Mouse (Mus musculus) kidney, postnatal 0 days (tissue): ENCODE results near the gene Retreg3. TPM values are rescaled to one million over a fixed set of nuclear protein-coding genes. Genes with fewer than 3 reads are reported as not detected.
A peak's percentile ranks its signal among the peaks of the same experiment; 100 is the strongest.

Experiments used
- ATAC-seq: fragments of 200-750 bp; cut with Nextera tagmentation; replicated peaks from 2 replicates; pipeline ENCODE4 v1.8.0; 2017; ENCODE audit warnings: low read depth, moderate number of reproducible peaks, moderate TSS enrichment, moderate library complexity; ENCODE audit not compliant: low FRiP score
- DNase-seq: peaks from one replicate; pipeline ENCODE4 v3.0.0-alpha.2; 2016; ENCODE audit warnings: low spot score
- H3K27ac ChIP-seq: fragments of 300-500 bp; sonication (generic); 2 replicates; pipeline ENCODE4 v1.5.1; 2014; ENCODE audit warnings: mild to moderate bottlenecking
- H3K27me3 ChIP-seq: fragments of 300-500 bp; sonication (generic); 2 replicates; pipeline ENCODE4 v1.6.1; 2014; ENCODE audit warnings: low read length, mixed read lengths; ENCODE audit not compliant: insufficient read depth
- H3K36me3 ChIP-seq: fragments of 300-500 bp; sonication (generic); 2 replicates; pipeline ENCODE4 v1.6.1; 2014; ENCODE audit warnings: low read length, mixed read lengths; ENCODE audit not compliant: insufficient read depth
- H3K4me1 ChIP-seq: fragments of 300-500 bp; sonication (generic); replicated peaks from 2 replicates; pipeline ENCODE4 v1.6.1; 2014; ENCODE audit warnings: antibody characterized with exemption, low read length, mixed read lengths; ENCODE audit not compliant: insufficient read depth
- H3K4me2 ChIP-seq: fragments of 300-500 bp; sonication (generic); 2 replicates; pipeline ENCODE4 v1.6.1; 2014; ENCODE audit warnings: mild to moderate bottlenecking, low read length, moderate library complexity, mixed read lengths
- H3K4me3 ChIP-seq: fragments of 300-500 bp; sonication (generic); replicated peaks from 2 replicates; pipeline ENCODE4 v1.5.1; 2014; ENCODE audit warnings: low read depth, low read length
- H3K9ac ChIP-seq: fragments of 300-500 bp; sonication (generic); 2 replicates; pipeline ENCODE4 v1.6.1; 2014; ENCODE audit warnings: low read depth, low read length
- H3K9me3 ChIP-seq: fragments of 300-500 bp; sonication (generic); replicated peaks from 2 replicates; pipeline ENCODE4 v1.6.1; 2016; ENCODE audit warnings: low read length, inconsistent platforms, mixed read lengths
- CTCF ChIP-seq: IDR thresholded peaks from 2 replicates; pipeline ENCODE4 v1.5.1; 2016; ENCODE audit warnings: antibody characterized with exemption, low read depth, mild to moderate bottlenecking, moderate library complexity
- WGBS: fragments of 180-500 bp; shearing (Covaris S2); extraction: QIAGEN DNeasy Blood & Tissue Kit; methylation state at CpG from one replicate; pipeline ENCODE4 v1.1.7; 2014; 5-methylcytosine and 5-hydroxymethylcytosine counted together
- polyA plus RNA-seq: library from polyadenylated mRNA; unstranded; fragments of >200 nt; fragmentation: Nextera tagmentation; extraction: Ambion mirVana; gene quantifications from 2 replicates; pipeline ENCODE4 v1.2.1, GENCODE M21; 2015

Retreg3 gene
- polyA plus RNA-seq, 1 experiment from 2014 or later, result 23.7 TPM

GRCm38 (mm10) chr11:101148751-101149150, 29.1 kb upstream of the Retreg3 start:
- 45% methylated on average over 10 of the region's 10 CpGs for WGBS
- ATAC-seq (no peak), DNase-seq (no peak)
- H3K27me3 ChIP-seq, result no peaks in the 10 kb centered on the region
- no peak overlapping the region for H3K9ac ChIP-seq
- no peak overlapping the region for H3K4me3 ChIP-seq
- no peak for TF ChIP-seq CTCF
- no peaks in the 10 kb centered on the region for H3K9me3 ChIP-seq
- H3K4me1 ChIP-seq, result peaks cover 7% of the 10 kb centered on the region; the same call in 1 of the 2 replicates
- H3K27ac ChIP-seq, result peak overlapping the region; percentile 65
- H3K4me2 ChIP-seq, result no peak overlapping the region
- no peaks in the 10 kb centered on the region for H3K36me3 ChIP-seq

DNA sequence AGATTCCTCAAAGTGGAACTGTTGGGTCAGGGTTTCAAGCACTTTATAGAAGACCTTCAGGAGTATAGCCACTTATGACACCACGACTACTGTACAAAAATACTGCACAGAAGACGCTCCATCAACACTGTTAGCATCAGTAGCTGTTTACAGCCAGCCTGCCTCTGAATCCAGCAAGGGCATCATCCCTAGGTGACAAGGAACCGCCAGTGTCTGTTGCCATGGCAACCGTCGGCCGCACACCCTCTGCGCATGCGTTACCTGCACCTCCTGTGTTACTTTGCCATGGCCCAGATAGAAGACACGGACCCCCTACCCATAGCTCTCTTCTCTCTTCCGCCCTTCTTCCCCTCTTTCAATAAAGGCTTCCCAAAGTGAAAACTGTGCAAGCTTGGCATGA, 26.7 kb upstream of the Retreg3 start:
- DNase-seq, result no peak
- 35% methylated on average over 10 of the region's 10 CpGs for WGBS
- H3K9ac ChIP-seq, result no peak overlapping the region
- no peaks in the 10 kb centered on the region for H3K36me3 ChIP-seq
- no peak for TF ChIP-seq CTCF
- no peaks in the 10 kb centered on the region for H3K27me3 ChIP-seq
- H3K4me2 ChIP-seq, result no peak overlapping the region
- no peak overlapping the region for H3K27ac ChIP-seq
- no peak overlapping the region for H3K4me3 ChIP-seq
- peaks cover 7% of the 10 kb centered on the region; the same call in 1 of the 2 replicates for H3K4me1 ChIP-seq
- no peak for ATAC-seq
- no peaks in the 10 kb centered on the region for H3K9me3 ChIP-seq

- Histone ChIP-seq H3K36me3 (no peaks in the 10 kb centered on the region), H3K27ac (no peak overlapping the region), H3K27me3 (no peaks in the 10 kb centered on the region), H3K9me3 (no peaks in the 10 kb centered on the region), H3K4me1 (peaks cover 11% of the 10 kb centered on the region; the same call in 1 of the 2 replicates), H3K9ac (0 out of 2 replicates have a peak overlapping the region, but pooled peaks have one; percentile 10), H3K4me3 (peak overlapping the region; percentile 18; the same call in 1 of the 2 replicates), H3K4me2 (peak overlapping the region; percentile 59)
- no peak for TF ChIP-seq CTCF
- peak; percentile 62; the same call in 1 of the 2 replicates for ATAC-seq
- DNase-seq, result peak; percentile 72
- WGBS, result 9% methylated on average over 16 of the region's 19 CpGs
These were observed 23.9 kb upstream of the Retreg3 start for GRCm38 (mm10) chr11:101143338-101144225.

DNA sequence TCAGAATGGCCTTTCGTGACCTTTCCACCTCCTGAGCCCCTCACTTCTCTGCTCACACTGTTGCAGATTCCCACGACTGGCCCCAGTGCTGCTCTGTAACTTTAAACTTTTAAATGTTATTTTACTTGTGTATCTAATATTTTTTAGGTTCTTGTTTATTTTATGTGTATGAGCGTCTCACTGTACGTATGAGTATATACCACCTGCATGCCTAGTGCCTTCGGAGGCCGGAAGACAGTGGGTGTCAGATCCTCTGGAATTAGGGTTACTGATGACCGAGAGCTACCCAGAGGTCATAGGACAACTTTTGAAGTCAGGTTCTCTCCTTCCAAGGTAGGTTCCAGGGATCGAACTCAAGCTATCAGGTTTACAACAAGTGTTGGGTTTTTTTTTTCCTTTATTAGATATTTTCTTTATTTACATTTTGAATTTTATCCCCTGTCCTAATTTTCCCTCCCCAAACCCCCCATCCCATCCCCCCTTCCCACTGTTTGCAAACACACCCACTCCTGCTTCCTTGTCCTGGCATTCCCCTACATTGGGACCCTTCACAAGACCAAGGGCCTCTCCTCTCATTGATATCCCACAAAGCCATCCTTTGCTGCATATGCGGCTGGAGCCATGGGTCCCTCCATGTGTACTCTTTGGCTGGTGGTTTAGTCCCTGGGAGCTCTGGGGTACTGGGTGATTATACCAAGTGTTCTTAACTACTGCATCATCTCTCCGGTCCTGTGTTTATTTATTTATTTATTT, 22.7 kb upstream of the Retreg3 start:
- Histone ChIP-seq H3K4me1 (0 out of 2 replicates have a peak, but pooled peaks cover 13% of the 10 kb centered on the region), H3K4me2 (no peak overlapping the region), H3K27me3 (no peaks in the 10 kb centered on the region), H3K9me3 (no peaks in the 10 kb centered on the region), H3K4me3 (no peak overlapping the region), H3K36me3 (no peaks in the 10 kb centered on the region), H3K9ac (no peak overlapping the region), H3K27ac (no peak overlapping the region)
- WGBS, result 90% methylated on average over 10 of the region's 10 CpGs
- ATAC-seq, result no peak
- TF ChIP-seq CTCF, result no peak
- no peak for DNase-seq

DNA sequence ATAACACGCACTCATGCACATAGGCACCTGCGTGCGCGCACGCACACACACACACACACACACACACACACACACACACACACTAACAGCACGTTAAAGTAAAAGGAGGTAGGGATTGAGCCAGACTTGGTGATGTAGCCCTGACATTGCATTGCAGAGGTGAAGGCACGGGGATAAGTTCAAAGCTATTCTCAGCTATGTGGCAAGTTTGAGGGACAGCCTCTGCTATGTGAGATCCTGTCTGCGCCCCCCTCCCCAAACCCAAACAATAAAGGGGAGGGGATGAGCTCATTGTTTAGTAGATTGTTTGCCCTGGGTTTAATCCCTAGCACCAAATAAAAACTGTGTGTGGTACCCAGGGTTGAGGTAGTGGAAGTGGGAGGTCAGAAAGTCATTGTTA, 21.4 kb upstream of the Retreg3 start:
- H3K27ac ChIP-seq, result no peak overlapping the region
- no peak for TF ChIP-seq CTCF
- H3K27me3 ChIP-seq, result no peaks in the 10 kb centered on the region
- DNase-seq (no peak), ATAC-seq (no peak)
- 0 out of 2 replicates have a peak, but pooled peaks cover 13% of the 10 kb centered on the region for H3K4me1 ChIP-seq
- no peak overlapping the region for H3K4me2 ChIP-seq
- no peaks in the 10 kb centered on the region for H3K9me3 ChIP-seq
- 76% methylated on average over 8 of the region's 8 CpGs for WGBS
- no peaks in the 10 kb centered on the region for H3K36me3 ChIP-seq
- no peak overlapping the region for H3K9ac ChIP-seq
- H3K4me3 ChIP-seq, result no peak overlapping the region

GRCm38 (mm10) chr11:101140164-101140819, 20.6 kb upstream of the Retreg3 start:
- peak overlapping the region; percentile 23 for H3K4me3 ChIP-seq
- H3K27me3 ChIP-seq, result no peaks in the 10 kb centered on the region
- 0 out of 2 replicates have a peak, but pooled peaks cover 13% of the 10 kb centered on the region for H3K4me1 ChIP-seq
- H3K27ac ChIP-seq, result 0 out of 2 replicates have a peak overlapping the region, but pooled peaks have one; percentile 8
- no peak for ATAC-seq
- no peaks in the 10 kb centered on the region for H3K36me3 ChIP-seq
- no peaks in the 10 kb centered on the region for H3K9me3 ChIP-seq
- DNase-seq, result peak; percentile 42
- WGBS, result 47% methylated on average over 27 of the region's 27 CpGs
- no peak for TF ChIP-seq CTCF
- H3K4me2 ChIP-seq, result peak overlapping the region; percentile 50
- peak overlapping the region; percentile 37; the same call in 1 of the 2 replicates for H3K9ac ChIP-seq
